Comparison of ENCODE assay signal across 9 mouse cellular contexts in genomic region chr4:137744433-137744918, GRCm38 (mm10). TPM values are rescaled to one million over a fixed set of nuclear protein-coding genes. Genes with fewer than 3 reads are reported as not detected.
DNase-seq lines count a peak whose midpoint lies in the region; ATAC-seq and TF ChIP-seq lines count a peak whose summit lies in the region.
"Had no signal": no experiment of that assay in that cellular context is flagged by ENCODE, and none has a peak within 500 bp of the region (broad histone marks: within the 10 kb centered on the region; RNA-seq: fewer than 3 reads in every experiment).

No protein-coding gene starts in this region.

- H3K4me2 ChIP-seq in hindbrain, embryonic 16.5 days (ENCODE audit: low read length), result no peak overlapping the region
- H3K4me2 ChIP-seq: limb, embryonic 13.5 days had no signal

- peak; percentile 84 for TF ChIP-seq CTCF in layer of hippocampus, adult 2 months (conservative IDR thresholded peaks at IDR 0.05)

- no peaks in the 10 kb centered on the region for H3K27me3 ChIP-seq in hindbrain, embryonic 16.5 days (replicated peaks; ENCODE audit: control insufficient read depth, insufficient read depth, low read length)
- H3K27me3 ChIP-seq: limb, embryonic 13.5 days had no signal

- ATAC-seq in CD4-positive, CD25-positive, alpha-beta regulatory T cell, adult 4 months, result no peak
- peak; percentile 50 for ATAC-seq in hindbrain, embryonic 16.5 days
- ATAC-seq in inflammation-experienced regulatory T-cells, adult 6 months, result no peak

- no peak overlapping the region for H3K27ac ChIP-seq in layer of hippocampus, adult 2 months
- H3K27ac ChIP-seq in hindbrain, embryonic 16.5 days (ENCODE audit: low read depth, low read length), result peak overlapping the region; percentile 17; the same call in 1 of the 2 replicates
- H3K27ac ChIP-seq: limb, embryonic 13.5 days had no signal

- no peaks in the 10 kb centered on the region for H3K36me3 ChIP-seq in hindbrain, embryonic 16.5 days (ENCODE audit: control insufficient read depth, insufficient read depth, low read length)
- H3K36me3 ChIP-seq: limb, embryonic 13.5 days had no signal

- H3K4me3 ChIP-seq in layer of hippocampus, adult 2 months, result no peak overlapping the region
- no peak overlapping the region for H3K4me3 ChIP-seq in hindbrain, embryonic 16.5 days (ENCODE audit: low read length)
- H3K4me3 ChIP-seq: limb, embryonic 13.5 days had no signal

- H3K9me3 ChIP-seq in hindbrain, embryonic 16.5 days (ENCODE audit: control insufficient read depth, low read length), result no peaks in the 10 kb centered on the region
- H3K9me3 ChIP-seq: limb, embryonic 13.5 days had no signal

- 51% methylated on average over 13 of the region's 13 CpGs for WGBS in hindbrain, embryonic 16.5 days

- no peak overlapping the region for H3K9ac ChIP-seq in hindbrain, embryonic 16.5 days (ENCODE audit: low read depth, low read length)
- H3K9ac ChIP-seq: limb, embryonic 13.5 days had no signal

- H3K4me1 ChIP-seq in hindbrain, embryonic 16.5 days (ENCODE audit: control insufficient read depth, insufficient read depth, low read depth, low read length), result peaks cover 2% of the 10 kb centered on the region; the same call in 1 of the 2 replicates

- DNase-seq in CD4-positive, CD25-positive, alpha-beta regulatory T cell, adult 2 months (ENCODE audit: low read depth, low spot score), result peak; percentile 37
- peak in 1 of 2 experiments; percentile 30 for DNase-seq in layer of hippocampus, adult 2 months (ENCODE audit: low spot score in 2 of 2)
- DNase-seq in layer of hippocampus, adult 8-10 months (ENCODE audit: low spot score in 2 of 2), result no peak
- DNase-seq in MN1 (ENCODE audit: low spot score), result peak; percentile 84
- no peak for DNase-seq in urinary bladder, postnatal 4 days (ENCODE audit: low spot score in 2 of 2)

RNA-seq across cellular contexts. Expression of gene Alpl, which starts 51.7 kb away (rescaled TPM):
- 1 to 10 TPM; 1.5 to 2.8 TPM for polyA plus RNA-seq in CD4-positive, CD25-positive, alpha-beta regulatory T cell, adult 4 months (2017; shearing (Covaris generic))
- 1 to 10 TPM; 6.8 to 7.2 TPM for total RNA-seq in layer of hippocampus, adult 2 months (2021)
- 1 to 10 TPM; 6.2 to 9.3 (median 7.1) TPM for total RNA-seq in layer of hippocampus, adult 8-10 months (2022)
- polyA plus RNA-seq in hindbrain, embryonic 16.5 days (2015; fragmentation: Nextera tagmentation; extraction: Ambion mirVana), result 16.9 and 18.0 TPM in 2 replicates
- polyA plus RNA-seq in inflammation-experienced regulatory T-cells, adult 6 months (2017; shearing (Covaris generic)), result 1 to 10 TPM in 2 of 3 experiments, under 1 TPM in 1; 0.43 to 1.4 (median 1.4) TPM

Comparison
In these comparisons a context has a peak if more than half of its experiments do, and no peak if none do; other contexts are left out.
1. DNase-seq: peak in CD4-positive, CD25-positive, alpha-beta regulatory T cell, adult 2 months (single experiment) and MN1 (single experiment); none in layer of hippocampus, adult 8-10 months (0 of 2) and urinary bladder, postnatal 4 days (0 of 2).